Mouse (Mus musculus) cerebellum, adult 11 months (tissue): Measurements from ENCODE around the gene Gm17455.

ENCODE experiments used
- DNase-seq: peaks from one replicate; pipeline ENCODE4 v3.0.0; 2022

Gm17455 gene

DNA sequence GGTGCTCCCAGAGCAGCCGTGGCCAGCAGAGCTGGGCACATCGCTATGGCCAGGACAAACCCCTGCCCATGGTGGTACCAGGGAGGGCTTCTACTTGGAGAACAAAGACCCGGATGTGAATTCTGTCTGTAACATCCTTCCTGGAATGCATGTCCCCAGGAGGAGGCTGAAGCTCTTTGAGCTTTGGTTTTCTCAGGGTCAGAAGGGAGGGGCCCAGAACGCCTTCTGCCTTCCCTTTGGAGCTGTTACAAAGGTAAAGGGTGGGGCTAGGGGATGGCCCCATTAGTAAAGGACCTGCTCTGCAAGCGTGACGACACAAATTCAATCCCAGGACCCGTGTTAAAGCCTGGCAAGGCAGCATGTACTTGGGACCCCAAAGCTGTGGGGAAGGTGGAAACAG lies 23.2 kb downstream of the Gm17455 start:
- DNase-seq: no peak

DNA sequence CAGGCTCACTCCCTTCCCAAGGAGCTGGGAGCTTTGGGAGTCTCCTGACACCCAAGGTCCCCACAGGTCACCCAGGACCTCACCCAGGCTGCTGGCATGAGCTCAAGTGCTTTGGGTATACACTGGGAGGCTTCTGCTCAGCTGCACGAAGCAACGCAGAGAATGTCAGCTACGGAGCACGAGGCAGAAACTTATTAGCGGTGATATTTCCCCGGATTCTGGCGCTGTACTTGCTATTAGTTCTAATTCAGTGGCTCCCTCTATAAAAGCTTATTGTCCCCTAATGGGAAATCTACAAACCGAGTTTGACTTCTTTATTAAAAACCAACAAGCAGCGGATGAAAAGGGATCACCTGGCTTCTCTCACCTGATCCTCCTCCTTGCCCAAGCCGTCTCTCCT lies 30.5 kb downstream of the Gm17455 start:
- no peak for DNase-seq

DNA sequence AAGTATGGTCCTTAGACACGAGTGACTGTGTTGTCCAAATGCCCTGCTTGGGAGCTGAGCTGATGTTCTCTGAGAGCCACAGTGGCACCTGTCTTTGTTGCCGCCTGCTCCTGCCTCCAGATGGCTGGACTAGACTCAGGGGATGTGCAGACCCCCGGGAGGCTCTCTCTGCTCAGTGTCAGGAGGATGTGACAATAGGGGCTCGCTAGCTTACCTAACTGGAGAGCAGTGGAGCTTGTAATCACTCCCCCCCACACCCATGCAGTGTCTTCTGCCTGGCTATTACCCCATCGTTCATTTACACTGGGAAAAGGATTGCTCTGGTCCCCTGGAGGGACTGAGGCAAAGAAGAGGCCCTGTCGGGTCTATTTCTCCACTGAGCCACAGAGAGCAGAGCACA lies 31.1 kb downstream of the Gm17455 start:
- no peak for DNase-seq

DNA sequence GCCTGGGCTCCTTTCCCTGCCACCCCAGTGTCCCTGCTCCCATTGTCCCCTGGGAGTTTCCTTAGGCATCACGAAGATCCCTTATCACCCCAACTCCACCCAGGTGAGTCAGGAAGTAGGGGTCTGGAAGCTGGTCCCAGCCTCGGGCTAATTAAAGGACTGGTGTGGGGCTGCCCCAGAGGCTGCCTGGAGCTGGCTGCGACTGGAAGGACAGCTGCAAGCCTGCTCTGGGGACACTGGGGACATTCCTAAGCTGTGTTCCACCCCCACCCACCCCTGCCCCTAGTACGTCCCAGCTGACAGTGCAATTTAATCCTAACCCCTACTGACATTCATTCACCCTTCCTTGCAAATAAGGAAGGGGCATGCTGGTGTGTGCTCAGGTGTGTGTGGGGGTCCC lies 33.2 kb downstream of the Gm17455 start:
- no peak for DNase-seq

DNA sequence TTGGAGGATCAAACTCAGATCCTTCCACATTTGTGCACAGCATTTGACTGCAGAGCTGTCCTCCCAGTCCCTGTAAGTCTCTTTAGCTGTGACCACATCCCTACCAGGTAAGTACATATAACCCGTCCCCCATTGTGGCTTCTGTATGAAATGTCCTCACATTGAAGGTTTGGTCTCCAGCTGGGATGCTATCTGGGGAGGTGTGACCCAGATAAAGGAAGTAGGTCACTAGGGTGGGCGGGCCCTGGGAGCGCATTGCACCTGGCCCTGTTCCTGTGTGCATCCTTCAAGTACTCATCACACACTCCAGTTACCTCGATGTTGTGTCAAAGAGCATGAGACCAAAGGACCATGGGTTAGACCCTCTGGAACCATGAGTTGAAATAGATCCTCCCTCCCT lies 42.8 kb downstream of the Gm17455 start:
- no peak for DNase-seq

DNA sequence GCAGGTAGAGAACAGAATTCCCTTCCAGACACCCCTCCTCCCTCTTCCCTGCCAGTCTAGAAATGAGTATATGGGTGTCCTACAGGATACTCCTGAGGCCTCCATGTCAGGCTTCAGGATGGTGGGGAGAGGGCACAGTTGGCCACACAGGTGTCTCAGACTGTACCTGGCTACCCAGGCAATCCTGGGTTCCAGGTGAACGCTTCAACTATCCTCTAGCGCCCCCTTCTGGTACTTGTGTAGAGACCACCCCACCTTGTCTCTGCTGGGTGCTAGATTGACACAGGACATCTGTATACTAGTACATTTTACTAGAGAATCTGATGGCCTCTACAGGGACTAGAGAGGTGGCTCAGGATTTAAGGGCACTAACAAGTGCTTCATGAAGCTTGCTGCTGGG lies 43.6 kb downstream of the Gm17455 start:
- no peak for DNase-seq

DNA sequence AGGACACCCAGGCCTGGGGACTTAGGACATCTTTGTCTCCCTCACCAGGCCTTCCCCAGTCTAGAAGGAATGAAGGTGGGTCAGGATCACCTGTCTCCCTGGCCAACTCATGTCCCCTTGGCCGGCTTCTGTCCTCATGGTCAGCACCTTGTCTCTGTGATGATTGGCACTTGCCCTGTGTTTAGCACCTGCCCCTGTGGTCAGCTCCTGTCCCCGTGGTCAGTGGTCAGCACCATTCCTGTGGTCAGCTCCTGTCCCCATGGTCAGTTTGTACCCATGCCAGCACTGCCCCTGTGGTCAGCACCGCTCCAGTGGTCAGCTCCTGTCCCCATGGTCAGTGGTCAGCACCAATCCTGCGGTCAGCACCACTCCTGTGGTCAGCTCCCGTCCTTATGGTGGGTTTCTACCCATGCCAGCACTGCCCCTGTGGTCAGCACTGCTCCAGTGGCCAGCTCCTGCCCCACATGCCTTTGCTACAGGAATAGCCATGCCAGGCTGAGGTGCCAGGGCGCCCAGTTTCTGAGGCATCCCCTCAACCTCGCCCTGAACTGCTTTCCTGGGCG lies 45.6 kb downstream of the Gm17455 start:
- no peak for DNase-seq

DNA sequence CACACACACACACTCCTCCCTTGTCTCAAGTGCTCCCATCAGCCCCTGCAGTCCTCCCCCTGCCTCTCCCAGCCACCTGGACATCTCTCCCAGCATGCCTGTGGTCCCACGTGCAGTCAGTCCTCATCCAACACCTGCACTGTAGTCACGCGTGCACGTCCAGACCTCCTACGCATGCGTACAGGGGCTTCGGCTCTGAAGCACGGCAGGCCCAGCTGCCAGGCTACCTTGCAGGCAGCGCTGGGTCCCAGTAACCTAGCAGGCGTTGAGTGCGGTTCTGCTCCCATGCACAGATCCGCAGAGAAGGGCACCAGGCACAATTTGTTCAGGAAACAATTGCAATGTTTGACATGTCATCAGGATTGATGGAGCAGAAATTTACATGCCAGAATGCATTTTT lies 47.7 kb downstream of the Gm17455 start:
- no peak for DNase-seq
